Mouse (Mus musculus) right cerebral cortex, postnatal 14 days (tissue): ENCODE measurements around the gene Rps26.

Experiments used
- DNase-seq: peaks from one replicate; pipeline ENCODE4 v3.0.0; 2022

Gene Rps26

DNA sequence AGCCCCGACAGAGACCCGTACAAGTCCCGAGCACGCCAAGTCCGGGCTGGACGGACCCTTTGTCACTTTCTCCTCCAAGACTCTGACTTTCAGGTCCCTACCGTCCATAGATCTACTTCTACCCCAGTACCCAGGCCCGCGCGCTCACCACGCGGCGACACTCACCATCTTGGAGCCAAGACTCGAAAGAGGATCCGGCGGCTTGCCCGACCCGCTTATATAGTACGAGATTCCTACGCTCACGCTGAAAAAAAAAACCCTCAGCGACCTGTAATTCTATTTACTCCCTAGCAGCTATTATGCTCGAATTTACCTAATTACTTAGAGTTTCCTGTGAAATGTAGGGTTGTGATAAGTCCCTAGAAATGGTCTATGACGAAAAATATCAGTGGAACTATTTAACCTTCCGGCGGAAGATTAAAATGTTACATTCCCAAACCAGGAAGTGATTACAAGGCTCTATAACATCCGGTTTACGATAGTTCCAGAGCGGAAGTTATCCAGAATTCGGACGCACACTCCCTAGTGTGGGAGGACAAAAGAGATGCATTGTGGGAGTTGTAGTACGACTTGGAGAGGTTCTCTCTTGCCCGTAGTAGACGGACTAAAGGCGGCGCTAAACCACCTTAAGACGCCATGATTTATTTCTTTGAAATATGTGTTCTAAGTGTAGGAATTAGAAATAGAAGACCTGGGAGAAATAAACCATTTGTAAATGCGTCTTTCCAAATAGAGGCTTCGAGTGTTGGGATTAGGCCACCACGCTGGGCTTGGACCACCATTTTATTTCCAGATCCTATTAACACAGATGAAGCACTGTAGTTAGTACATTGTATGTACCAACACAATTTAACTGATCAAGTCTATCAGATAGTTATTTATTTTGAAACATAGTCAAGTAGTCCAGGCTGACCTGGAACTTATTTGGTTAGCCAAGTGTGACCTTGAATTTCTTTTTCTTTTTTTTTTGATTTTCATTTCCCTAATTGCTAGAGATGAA, at the start of gene Rps26:
Gene Rps26 (minus strand): TSS at position 437 of the 1,000 bp plus-strand sequence.
- peak; percentile 83 for DNase-seq

- no peak for DNase-seq
These were observed 48.0 kb upstream of the Rps26 start for GRCm38 (mm10) chr10:128674469-128675008.

- peak; percentile 82 for DNase-seq
These were observed 47.4 kb upstream of the Rps26 start, which contains the start of gene Suox for GRCm38 (mm10) chr10:128673763-128674468. Gene Suox, minus strand, starts transcription at chr10:128674073.

GRCm38 (mm10) chr10:128671148-128671547, 44.6 kb upstream of the Rps26 start:
- DNase-seq: no peak

DNA sequence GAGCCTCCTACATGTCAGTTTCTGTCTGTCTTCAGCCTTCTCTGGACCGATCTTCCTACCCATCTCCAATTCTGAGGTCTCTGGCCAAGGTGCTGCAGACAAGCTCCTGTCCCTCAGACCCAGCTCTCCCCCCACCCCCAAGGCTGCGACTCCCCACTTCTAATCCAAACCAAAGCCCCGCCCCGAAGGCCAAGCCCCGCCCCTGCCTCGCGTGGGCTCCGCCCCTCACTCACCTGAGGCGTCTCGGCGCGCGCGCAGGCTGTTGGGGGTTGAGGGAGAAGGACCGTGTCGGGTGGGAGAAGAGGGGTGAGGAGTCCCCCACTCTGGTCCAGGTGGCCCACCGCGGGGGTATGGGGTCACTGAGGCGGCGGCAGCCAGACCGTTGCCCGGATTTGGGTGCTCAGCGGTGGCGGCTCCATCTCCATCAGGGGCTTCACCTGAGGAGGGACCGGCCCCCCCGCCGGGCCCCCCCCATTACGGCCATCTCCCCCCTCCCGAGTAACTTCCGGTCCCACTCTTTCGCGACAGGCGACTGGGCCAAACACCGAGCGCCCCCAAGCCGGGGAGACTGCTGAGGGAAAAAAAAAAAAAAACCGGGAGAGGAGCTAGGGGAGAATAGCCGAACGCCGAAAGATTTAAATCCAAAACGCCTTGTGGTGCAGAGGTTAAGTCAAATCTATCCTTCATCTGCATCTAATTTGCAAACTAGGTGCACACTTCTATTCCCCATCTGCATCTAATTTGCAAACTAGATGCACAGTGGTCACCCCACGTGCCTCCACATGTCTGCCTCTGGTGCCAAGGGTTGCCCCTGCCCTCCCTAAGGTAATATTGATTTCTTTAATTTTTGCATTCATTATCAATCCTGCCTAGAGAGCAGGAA, 42.5 kb upstream of the Rps26 start:
- peak; percentile 61 for DNase-seq

GRCm38 (mm10) chr10:128665806-128666205, 39.3 kb upstream of the Rps26 start:
- no peak for DNase-seq

- DNase-seq: no peak
These were observed 38.8 kb upstream of the Rps26 start for GRCm38 (mm10) chr10:128665307-128665706.

DNA sequence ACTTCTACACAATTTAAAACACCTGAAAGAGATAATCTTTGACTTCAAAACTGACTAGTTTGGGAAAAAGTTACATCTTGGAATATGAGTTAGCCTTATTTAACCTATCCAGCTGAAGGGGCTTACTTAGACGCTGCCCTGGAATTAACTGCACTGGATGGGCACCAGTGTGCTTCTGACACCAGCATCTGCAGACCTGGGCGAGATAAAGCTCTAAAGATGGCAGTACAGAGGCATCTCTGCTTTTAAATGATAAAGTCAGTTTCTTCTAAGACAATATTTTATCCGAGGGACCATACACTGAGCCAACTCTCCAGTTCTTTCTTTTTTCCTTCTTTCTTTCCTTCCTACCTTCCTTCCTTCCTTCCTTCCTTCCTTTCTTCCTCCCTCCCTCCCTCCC, 38.3 kb upstream of the Rps26 start:
- no peak for DNase-seq

DNA sequence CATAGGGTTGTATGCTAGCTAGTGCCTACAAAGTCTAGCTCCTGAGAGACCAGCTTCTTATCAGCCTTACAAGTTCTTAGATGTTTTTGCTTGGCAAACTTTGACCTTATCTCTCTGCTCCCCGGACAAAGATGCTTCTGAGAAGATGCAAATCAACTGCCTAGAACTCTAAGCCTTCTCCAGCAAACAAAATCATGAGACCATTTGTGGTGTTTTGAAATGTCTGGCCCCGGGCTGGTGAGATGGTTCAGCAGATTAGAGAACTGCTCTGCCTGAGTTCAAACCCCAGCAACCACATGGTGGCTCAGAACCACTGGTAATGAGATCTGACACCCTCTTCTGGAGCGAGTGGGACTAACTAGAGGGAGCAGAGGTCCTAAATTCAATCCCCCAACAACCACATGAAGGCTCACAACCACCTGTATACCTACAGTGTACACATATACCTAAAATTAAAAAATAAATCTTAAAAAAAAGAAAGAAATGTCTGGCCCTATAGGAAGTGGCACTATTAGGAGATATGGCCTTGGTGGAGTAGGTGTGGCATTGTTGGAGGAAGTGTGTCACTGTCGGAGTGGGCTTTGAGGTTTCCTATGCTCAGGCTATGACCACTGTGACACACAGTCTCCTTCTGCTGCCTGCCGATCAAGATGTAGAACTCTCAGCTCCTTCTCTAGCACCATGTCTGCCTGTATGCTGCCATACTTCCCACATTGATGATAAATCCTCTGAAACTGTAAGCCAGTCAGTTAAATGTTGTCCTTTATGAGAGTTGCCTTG, 37.1 kb upstream of the Rps26 start:
- no peak for DNase-seq

DNA sequence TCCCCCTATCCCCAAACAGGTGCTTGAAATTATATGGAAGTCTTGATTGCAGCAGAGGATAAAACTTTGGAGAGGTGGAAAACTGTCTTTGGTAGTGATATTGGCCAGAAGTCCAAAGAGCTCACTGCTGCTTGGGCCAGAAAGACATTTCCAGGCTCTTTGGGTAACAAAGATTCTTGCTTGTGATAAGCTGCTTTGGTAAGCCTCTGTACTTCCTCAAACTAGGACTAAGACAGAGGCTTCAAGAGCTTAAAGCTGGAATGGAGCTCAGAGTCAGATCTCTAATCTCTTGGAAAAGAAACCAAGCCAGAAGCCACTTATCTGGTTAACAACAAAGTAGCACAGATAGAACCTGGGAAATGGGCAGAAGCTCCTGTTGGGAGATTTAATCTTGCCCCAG, 35.9 kb upstream of the Rps26 start:
- no peak for DNase-seq

DNA sequence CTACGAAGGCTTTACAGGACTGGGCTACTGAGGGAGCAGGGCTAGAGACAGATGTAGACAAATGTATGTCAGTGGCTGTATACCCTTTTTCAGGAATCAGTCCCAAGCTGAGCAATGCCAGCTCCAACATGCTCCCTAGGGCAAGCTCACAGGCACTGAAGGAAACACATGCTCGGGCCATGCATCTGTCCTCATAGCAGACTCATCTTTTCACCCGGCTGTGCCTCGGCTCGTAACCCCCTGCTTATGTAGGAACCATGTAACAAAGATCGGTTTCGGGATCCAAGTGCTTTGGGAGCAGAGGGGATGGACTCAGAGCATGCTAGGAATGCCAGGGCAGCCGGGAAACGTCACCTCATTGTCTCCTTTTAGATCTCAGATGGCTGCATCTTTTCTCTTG, 32.9 kb upstream of the Rps26 start:
- DNase-seq: no peak

- no peak for DNase-seq
These were observed 31.3 kb upstream of the Rps26 start for GRCm38 (mm10) chr10:128657844-128658243.

- no peak for DNase-seq
These were observed 30.2 kb upstream of the Rps26 start for GRCm38 (mm10) chr10:128656731-128657130.

GRCm38 (mm10) chr10:128655254-128655653, 28.7 kb upstream of the Rps26 start:
- DNase-seq: no peak

DNA sequence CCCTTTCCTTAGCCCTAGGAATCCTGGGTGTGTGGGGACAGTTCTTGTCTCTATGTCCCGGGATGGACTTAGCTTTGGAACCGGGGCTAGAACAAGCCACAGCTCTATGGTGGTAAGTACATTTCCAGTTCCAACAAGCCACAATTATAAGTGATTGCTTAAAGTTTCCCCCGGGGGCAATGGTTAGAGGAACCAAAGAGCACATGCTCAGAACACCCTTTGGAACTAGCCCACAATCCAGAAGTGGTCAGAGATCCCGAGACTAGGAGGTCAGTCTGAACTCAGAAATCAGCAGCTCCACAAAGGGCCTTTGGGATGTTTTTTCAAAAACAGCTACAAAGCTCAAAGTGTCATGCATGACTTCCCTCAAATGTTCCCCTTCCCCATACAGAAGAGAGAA, 27.3 kb upstream of the Rps26 start:
- no peak for DNase-seq

- peak; percentile 71 for DNase-seq
These were observed 19.9 kb upstream of the Rps26 start for GRCm38 (mm10) chr10:128646139-128647089.

DNA sequence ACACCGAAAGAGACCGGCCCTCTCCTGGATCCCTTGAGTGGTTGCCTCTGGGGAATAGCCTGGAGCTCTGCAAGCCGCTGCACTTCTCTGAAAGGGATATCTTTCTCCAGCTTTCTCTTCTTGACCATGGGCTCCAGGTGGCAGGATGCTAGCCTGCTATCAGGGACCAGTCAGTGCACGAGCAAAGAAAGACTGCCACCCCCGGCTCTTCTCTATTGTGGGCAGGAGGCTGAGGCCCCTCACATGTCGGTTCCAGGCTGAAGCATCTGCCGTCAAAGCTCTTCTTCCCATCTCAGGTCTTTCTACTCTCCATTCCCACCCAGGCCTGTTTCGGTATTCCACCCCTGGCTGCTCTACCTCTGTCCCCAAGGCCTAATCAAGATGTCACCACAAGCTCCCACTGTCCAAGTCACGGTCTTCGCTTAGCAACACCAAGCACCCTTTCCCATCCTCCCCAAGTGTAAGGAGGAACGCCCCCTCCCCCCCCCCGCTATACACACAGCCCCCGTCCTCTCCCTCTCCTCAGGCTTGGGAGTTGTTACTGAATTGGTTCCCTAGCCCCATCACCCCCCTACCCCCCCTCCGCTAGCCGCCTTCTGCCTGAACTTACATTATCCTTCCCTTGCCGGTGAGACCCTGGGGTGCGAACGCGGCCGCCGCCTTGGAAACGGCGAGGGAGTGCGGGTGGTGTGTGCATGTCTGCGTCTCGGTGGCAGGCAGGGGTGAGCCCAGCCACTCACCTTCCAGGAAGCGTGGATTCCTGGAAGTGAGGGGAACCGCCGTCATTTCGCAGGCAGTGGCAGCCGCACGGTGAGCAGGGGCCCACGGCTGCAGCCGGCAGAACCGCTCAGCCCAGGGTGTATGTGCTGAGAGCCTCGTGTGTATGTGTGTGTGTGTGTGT, 18.8 kb upstream of the Rps26 start, which contains the start of gene Ikzf4:
Gene Ikzf4 (minus strand): TSS at position 881 of the 901 bp plus-strand sequence.
- DNase-seq: peak; percentile 50

GRCm38 (mm10) chr10:128642749-128643148, 16.2 kb upstream of the Rps26 start:
- DNase-seq: no peak

- no peak for DNase-seq
These were observed 15.3 kb upstream of the Rps26 start for GRCm38 (mm10) chr10:128641871-128642270.
